28 mouse cellular contexts compared by ENCODE assay signal in the genomic region with DNA sequence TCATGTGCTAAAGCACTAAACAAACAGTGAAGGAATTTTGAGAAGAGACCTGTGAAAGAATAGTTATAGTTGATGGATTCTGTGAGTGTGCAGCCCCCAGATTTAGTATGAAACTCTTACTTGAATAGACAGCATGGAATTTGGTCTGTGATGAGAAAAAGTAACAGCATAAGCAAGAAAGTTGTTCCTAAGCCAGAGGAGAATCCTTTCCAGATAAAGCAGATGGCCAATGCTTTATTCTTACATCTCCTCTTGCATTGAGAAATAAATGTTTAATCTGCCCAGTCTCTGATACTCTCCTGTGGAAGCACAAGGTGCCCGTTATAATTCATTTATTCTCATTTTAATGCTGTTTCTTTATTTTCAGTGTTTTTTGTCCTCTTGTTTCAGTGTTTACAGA.
DNase-seq lines count a peak whose midpoint lies in the region; ATAC-seq lines count a peak whose summit lies in the region.
"Had no signal": no experiment of that assay in that cellular context is flagged by ENCODE, and none has a peak within 500 bp of the region (broad histone marks: within the 10 kb centered on the region; RNA-seq: fewer than 3 reads in every experiment).

No protein-coding gene starts in this region.

- H3K4me2 ChIP-seq in forebrain, embryonic 14.5 days (ENCODE audit: low read length), result no peak overlapping the region
- no peak overlapping the region for H3K4me2 ChIP-seq in forebrain, embryonic 16.5 days (ENCODE audit: low read length)
- H3K4me2 ChIP-seq: embryonic facial prominence, embryonic 13.5 days; embryonic facial prominence, embryonic 15.5 days; forebrain, embryonic 12.5 days had no signal

- no peaks in the 10 kb centered on the region for H3K27me3 ChIP-seq in forebrain, embryonic 14.5 days (replicated peaks; ENCODE audit: control insufficient read depth, insufficient read depth, low read length)
- H3K27me3 ChIP-seq in forebrain, embryonic 16.5 days (replicated peaks; ENCODE audit: control insufficient read depth, insufficient read depth, low read length), result no peaks in the 10 kb centered on the region
- H3K27me3 ChIP-seq: CH12.LX; embryonic facial prominence, embryonic 13.5 days; embryonic facial prominence, embryonic 15.5 days; forebrain, embryonic 12.5 days; Patski had no signal

- H3K9ac ChIP-seq in forebrain, embryonic 14.5 days (ENCODE audit: low read length), result no peak overlapping the region
- no peak overlapping the region for H3K9ac ChIP-seq in forebrain, embryonic 16.5 days (replicated peaks; ENCODE audit: low read depth, low read length)
- H3K9ac ChIP-seq: embryonic facial prominence, embryonic 13.5 days; embryonic facial prominence, embryonic 15.5 days; forebrain, embryonic 12.5 days had no signal

- no peak for ATAC-seq in forebrain, embryonic 14.5 days
- ATAC-seq in forebrain, embryonic 16.5 days, result no peak
- ATAC-seq in frontal cortex, adult (ENCODE audit: low TSS enrichment), result peak; percentile 77
- ATAC-seq: activated CD4-positive, CD25-positive, alpha-beta regulatory T cell, adult 4 months; CD4-positive, CD25-positive, alpha-beta regulatory T cell, adult 4 months; Patski had no signal

- no peak overlapping the region for H3K27ac ChIP-seq in forebrain, embryonic 14.5 days (ENCODE audit: low read depth, low read length)
- no peak overlapping the region for H3K27ac ChIP-seq in forebrain, embryonic 16.5 days (ENCODE audit: low read length)
- H3K27ac ChIP-seq: embryonic facial prominence, embryonic 13.5 days; embryonic facial prominence, embryonic 15.5 days; forebrain, embryonic 10.5 days; forebrain, embryonic 12.5 days had no signal

- no peaks in the 10 kb centered on the region for H3K4me1 ChIP-seq in forebrain, embryonic 14.5 days (ENCODE audit: control insufficient read depth, insufficient read depth, low read length)
- no peaks in the 10 kb centered on the region for H3K4me1 ChIP-seq in forebrain, embryonic 16.5 days (replicated peaks; ENCODE audit: control insufficient read depth, insufficient read depth, low read length)
- H3K4me1 ChIP-seq: embryonic facial prominence, embryonic 13.5 days; embryonic facial prominence, embryonic 15.5 days; forebrain, embryonic 10.5 days; forebrain, embryonic 12.5 days had no signal

- no peak overlapping the region for H3K4me3 ChIP-seq in forebrain, embryonic 14.5 days (ENCODE audit: low read depth, low read length)
- no peak overlapping the region for H3K4me3 ChIP-seq in forebrain, embryonic 16.5 days (replicated peaks; ENCODE audit: low read length)
- H3K4me3 ChIP-seq: embryonic facial prominence, embryonic 13.5 days; embryonic facial prominence, embryonic 15.5 days; erythroblast, embryonic 14.5 days; forebrain, embryonic 10.5 days; forebrain, embryonic 12.5 days had no signal

- no peaks in the 10 kb centered on the region for H3K9me3 ChIP-seq in forebrain, embryonic 14.5 days (replicated peaks; ENCODE audit: control insufficient read depth, low read length)
- H3K9me3 ChIP-seq in forebrain, embryonic 16.5 days (ENCODE audit: control insufficient read depth, low read length), result no peaks in the 10 kb centered on the region
- H3K9me3 ChIP-seq: embryonic facial prominence, embryonic 13.5 days; embryonic facial prominence, embryonic 15.5 days; forebrain, embryonic 10.5 days; forebrain, embryonic 12.5 days; G1E had no signal

- DNase-seq in forebrain, embryonic 14.5 days (ENCODE audit: low spot score), result peak; percentile 6
- no peak for DNase-seq in frontal cortex, postnatal 10 days (ENCODE audit: low spot score in 2 of 2)
- peak; percentile 37 for DNase-seq in brain, adult 2 months (ENCODE audit: low read depth, low spot score)
- peak; percentile 22 for DNase-seq in brain, embryonic 18.5 days (ENCODE audit: low read depth, low spot score)
- no peak for DNase-seq in kidney, postnatal 4 days
- DNase-seq in urinary bladder, postnatal 25 days (ENCODE audit: low spot score), result no peak
- DNase-seq: adrenal gland, adult 8-10 months; adrenal gland, postnatal 14 days; adrenal gland, postnatal 36 days; B cell, adult 2 months; cerebellum, adult 11 months; cerebellum, adult 18-20 months; cerebellum, adult 8-10 months; cerebellum, adult 9-11 months; cerebellum, postnatal 36 days; embryo, embryonic 11 days had no signal

- WGBS in forebrain, embryonic 14.5 days, result 88% methylated on average over 1 of the region's 1 CpGs
- WGBS in forebrain, embryonic 16.5 days, result 54% methylated on average over 1 of the region's 1 CpGs

- H3K36me3 ChIP-seq in forebrain, embryonic 14.5 days (ENCODE audit: control insufficient read depth, insufficient read depth, low read length), result no peaks in the 10 kb centered on the region
- no peaks in the 10 kb centered on the region for H3K36me3 ChIP-seq in forebrain, embryonic 16.5 days (ENCODE audit: control insufficient read depth, insufficient read depth)
- H3K36me3 ChIP-seq: embryonic facial prominence, embryonic 13.5 days; embryonic facial prominence, embryonic 15.5 days; forebrain, embryonic 10.5 days; forebrain, embryonic 12.5 days; G1E had no signal

Comparison
In these comparisons a context has a peak if more than half of its experiments do, and no peak if none do; other contexts are left out.
1. DNase-seq: peak in forebrain, embryonic 14.5 days (single experiment), brain, adult 2 months (single experiment) and brain, embryonic 18.5 days (single experiment); none in frontal cortex, postnatal 10 days (0 of 2), kidney, postnatal 4 days (0 of 2) and urinary bladder, postnatal 25 days (single experiment).